Mouse (Mus musculus): ENCODE results near the gene Rapsn.

The Rapsn gene

DNA sequence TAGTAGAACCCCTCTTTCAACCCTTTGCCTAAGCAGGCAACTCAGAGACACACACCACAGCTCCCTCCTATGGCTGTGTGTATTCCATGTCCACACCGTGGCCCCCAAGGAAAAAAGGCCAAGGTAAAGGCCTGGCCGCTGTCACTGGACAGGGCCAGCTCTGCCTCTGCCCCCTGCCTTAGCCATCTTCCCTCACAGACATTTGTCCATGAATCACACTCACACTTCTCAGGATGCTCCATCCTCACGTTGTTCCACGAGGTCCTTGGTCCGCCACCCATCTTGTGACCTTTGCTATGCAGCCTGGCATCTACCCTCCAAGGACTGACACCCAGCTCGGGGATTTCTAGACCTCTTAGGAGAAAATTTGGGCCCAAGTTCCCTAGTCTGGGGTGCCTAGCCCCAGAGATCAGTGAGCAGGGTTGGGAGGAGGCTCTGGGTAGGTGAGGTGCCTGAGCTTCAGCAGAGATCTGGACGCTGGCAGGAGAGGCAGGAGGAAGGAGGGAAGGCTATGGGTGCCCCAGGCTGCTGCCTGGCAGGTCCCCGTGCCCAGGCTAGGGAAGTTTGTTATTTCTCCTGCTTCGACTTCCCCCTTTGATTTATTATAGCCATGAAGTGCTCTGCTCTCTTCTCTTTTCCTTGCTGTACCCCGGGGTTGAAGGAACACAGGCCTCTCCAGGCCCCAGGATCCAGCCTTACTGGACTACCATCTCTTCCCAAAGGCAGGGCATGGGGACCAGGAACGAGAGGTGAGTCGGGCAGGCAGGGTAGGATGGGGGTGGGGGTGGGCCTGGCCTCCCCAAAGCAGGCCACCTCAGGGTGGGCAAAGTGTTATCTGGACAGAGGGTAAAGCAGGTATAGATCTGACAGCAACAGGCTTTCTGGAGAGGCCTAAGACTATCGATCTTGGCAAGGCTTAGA, 46.6 kb downstream of the Rapsn start, which contains the start of gene Spi1:
TSS of gene Spi1 (plus strand) at position 616 of the 921 bp plus-strand sequence.
- H3K36me3 ChIP-seq (ENCODE audit: control insufficient read depth, insufficient read depth, low read length, poor library complexity, severe bottlenecking), result no peaks in the 10 kb centered on the region
- no peak for DNase-seq (ENCODE audit: low read depth, low spot score)
- H3K27me3 ChIP-seq (ENCODE audit: control insufficient read depth, insufficient read depth, low read length, poor library complexity, severe bottlenecking), result no peaks in the 10 kb centered on the region

DNA sequence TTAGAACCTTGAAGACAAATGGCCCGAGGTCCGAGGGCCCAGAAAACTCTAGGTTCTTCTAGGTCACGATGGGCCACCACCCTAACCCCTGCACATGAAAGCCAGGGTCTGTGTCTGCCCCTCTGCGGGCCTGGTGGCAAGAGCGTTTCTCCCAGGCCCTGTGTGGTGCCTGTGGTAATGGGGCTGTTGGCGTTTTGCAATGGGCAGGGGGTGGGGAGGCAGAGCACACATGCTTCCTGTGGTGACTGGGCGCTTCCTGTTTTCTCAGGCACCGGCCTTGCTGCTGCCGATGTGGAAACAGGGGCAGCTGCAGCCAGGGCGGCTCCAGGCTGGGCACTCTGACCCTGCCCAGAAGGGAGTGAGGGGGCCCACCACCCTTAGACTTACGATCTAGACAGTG, 47.4 kb downstream of the Rapsn start:
- Histone ChIP-seq H3K27me3 (ENCODE audit: control insufficient read depth, insufficient read depth, low read length, poor library complexity, severe bottlenecking) (no peaks in the 10 kb centered on the region), H3K36me3 (ENCODE audit: control insufficient read depth, insufficient read depth, low read length, poor library complexity, severe bottlenecking) (no peaks in the 10 kb centered on the region)
- DNase-seq (ENCODE audit: low read depth, low spot score), result peak; percentile 78

DNA sequence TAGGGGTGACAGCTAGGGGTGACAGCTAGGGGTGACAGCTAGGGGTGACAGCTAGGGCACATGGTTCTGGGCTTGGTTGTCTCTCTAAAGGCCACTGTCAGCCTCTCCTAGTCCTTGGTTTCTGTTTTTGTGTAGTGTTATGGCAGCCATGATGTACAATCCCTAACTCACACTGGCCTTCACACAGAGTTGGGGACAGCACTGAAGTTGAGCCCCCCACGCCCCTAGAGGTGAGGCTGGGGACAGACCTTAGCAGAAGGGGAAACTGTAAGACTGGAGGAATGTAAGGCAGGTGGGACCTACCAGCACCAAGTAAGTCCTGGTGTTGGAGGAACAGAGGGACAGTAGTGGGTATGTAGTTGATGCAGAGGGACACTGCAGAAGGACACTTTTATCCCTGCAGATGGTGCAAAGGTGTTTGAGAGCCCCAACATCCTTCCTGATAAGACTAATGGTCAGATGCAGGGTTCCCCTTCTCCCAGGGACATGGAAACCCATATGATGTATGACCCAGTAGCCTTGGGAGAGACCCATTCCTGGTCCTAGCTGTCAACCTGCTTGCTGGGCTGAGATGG, 48.0 kb downstream of the Rapsn start:
- Histone ChIP-seq H3K36me3 (ENCODE audit: control insufficient read depth, insufficient read depth, low read length, poor library complexity, severe bottlenecking) (no peaks in the 10 kb centered on the region), H3K27me3 (ENCODE audit: control insufficient read depth, insufficient read depth, low read length, poor library complexity, severe bottlenecking) (no peaks in the 10 kb centered on the region)
- peak; percentile 28 for DNase-seq (ENCODE audit: low read depth, low spot score)

DNA sequence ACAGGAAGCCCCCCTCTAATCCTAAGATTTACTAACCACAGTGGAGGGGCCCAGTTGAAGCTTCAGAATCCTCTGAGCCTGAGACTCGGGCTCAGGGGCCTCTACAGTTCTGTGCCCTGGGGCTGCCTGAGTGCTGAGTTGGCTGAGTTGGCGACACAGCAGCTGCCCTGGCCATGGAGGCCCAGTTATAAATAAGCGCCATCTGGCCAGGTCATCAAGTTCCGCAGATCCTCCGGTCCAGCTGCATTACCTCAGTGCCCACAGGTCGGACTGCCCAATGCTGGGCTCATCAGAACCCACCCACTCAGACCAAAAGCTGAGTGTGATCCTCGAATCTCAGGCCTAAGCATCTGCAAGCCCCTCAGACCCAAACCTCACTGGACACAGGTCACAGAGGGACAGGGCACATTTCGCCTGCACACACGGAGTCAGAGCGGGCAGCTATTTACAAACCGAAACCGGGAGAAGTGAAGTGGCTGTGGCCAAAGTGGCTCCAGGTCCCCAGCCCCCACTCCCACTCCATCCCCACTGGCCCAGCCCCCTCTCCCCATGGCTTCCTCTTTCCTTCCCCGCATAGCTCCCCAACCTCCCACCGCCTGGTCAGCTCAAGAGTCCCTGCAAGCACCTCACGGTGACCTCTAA, 48.9 kb downstream of the Rapsn start:
- Histone ChIP-seq H3K36me3 (ENCODE audit: control insufficient read depth, insufficient read depth, low read length, poor library complexity, severe bottlenecking) (no peaks in the 10 kb centered on the region), H3K27me3 (ENCODE audit: control insufficient read depth, insufficient read depth, low read length, poor library complexity, severe bottlenecking) (no peaks in the 10 kb centered on the region)
- DNase-seq (ENCODE audit: low read depth, low spot score), result no peak

GRCm38 (mm10) chr2:91085494-91086391, 50.3 kb downstream of the Rapsn start:
- DNase-seq (ENCODE audit: low read depth, low spot score), result no peak
- no peaks in the 10 kb centered on the region for H3K27me3 ChIP-seq (ENCODE audit: control insufficient read depth, insufficient read depth, low read length, poor library complexity, severe bottlenecking)
- no peaks in the 10 kb centered on the region for H3K36me3 ChIP-seq (ENCODE audit: control insufficient read depth, insufficient read depth, low read length, poor library complexity, severe bottlenecking)

DNA sequence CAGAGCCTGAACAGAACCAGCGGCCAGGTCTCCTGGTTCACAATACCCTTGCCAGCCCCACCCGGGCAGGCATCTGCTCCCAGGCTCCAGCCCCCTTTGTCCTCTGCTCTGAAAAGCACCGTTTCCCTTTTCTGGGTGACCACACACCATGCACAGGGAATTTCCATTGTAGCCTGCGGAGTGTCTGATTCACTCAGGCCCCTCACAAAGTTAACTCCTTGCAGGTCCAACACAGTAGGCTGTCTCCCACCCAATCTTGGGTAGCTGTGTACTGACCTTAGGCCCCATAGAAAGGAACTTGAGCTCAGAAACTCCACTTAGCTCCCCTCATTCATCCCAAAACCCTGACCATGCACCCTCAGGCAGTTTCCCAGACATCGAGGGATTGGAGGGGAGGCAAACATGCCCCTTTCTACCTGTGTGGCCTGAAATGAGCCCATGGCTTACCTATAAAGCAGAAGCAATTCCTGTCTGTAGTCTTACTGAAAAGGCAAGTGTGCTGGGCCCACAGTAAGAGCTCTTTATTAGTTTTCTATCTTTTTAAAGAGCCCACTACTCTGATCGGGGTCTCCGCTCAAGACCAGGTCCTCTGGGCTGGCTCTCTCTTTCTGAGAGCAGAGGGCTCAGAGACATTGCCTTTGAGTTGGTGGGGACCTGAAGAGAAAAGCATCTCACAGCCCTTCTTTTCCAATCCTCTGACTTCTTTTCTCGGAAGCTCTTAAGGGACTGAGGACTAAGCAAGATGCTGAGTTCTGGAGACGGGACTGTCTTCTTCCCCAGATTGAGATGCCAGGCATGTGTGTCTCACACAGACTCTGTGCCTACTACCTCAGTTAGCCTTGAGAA, 51.2 kb downstream of the Rapsn start:
- H3K27me3 ChIP-seq (ENCODE audit: control insufficient read depth, insufficient read depth, low read length, poor library complexity, severe bottlenecking), result no peaks in the 10 kb centered on the region
- no peaks in the 10 kb centered on the region for H3K36me3 ChIP-seq (ENCODE audit: control insufficient read depth, insufficient read depth, low read length, poor library complexity, severe bottlenecking)
- no peak for DNase-seq (ENCODE audit: low read depth, low spot score)

DNA sequence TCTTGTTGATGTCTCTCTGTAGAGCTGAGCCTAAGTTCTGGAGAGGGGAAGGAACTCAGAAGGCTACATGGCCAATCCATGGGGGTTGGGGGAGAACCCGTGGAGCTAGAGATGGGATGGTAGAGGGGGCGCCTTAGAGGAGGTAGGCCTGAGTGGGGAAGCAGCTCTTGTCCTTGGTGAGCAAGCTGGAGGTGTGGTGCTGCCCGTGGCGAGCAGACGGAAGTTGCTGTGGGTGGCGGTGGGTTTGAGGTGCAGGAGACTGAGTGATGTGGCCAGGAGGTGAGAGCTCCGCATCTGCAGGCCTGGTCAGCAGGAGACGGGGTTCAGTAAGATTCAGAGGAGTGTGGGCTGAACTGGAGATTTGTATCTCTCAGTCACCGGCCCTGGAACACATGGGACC, 52.0 kb downstream of the Rapsn start:
- H3K27me3 ChIP-seq (ENCODE audit: control insufficient read depth, insufficient read depth, low read length, poor library complexity, severe bottlenecking), result no peaks in the 10 kb centered on the region
- no peaks in the 10 kb centered on the region for H3K36me3 ChIP-seq (ENCODE audit: control insufficient read depth, insufficient read depth, low read length, poor library complexity, severe bottlenecking)
- DNase-seq (ENCODE audit: low read depth, low spot score), result no peak

- no peaks in the 10 kb centered on the region for H3K27me3 ChIP-seq (ENCODE audit: control insufficient read depth, insufficient read depth, low read length, poor library complexity, severe bottlenecking)
- no peaks in the 10 kb centered on the region for H3K36me3 ChIP-seq (ENCODE audit: control insufficient read depth, insufficient read depth, low read length, poor library complexity, severe bottlenecking)
- no peak for DNase-seq (ENCODE audit: low read depth, low spot score)
Measured at GRCm38 (mm10) chr2:91088987-91089386, 53.6 kb downstream of the Rapsn start.

- Histone ChIP-seq H3K36me3 (ENCODE audit: control insufficient read depth, insufficient read depth, low read length, poor library complexity, severe bottlenecking) (no peaks in the 10 kb centered on the region), H3K27me3 (ENCODE audit: control insufficient read depth, insufficient read depth, low read length, poor library complexity, severe bottlenecking) (no peaks in the 10 kb centered on the region)
- no peak for DNase-seq (ENCODE audit: low read depth, low spot score)
Measured at GRCm38 (mm10) chr2:91090208-91090607, 54.8 kb downstream of the Rapsn start.

GRCm38 (mm10) chr2:91090827-91091226, 55.4 kb downstream of the Rapsn start:
- no peaks in the 10 kb centered on the region for H3K27me3 ChIP-seq (ENCODE audit: control insufficient read depth, insufficient read depth, low read length, poor library complexity, severe bottlenecking)
- no peak for DNase-seq (ENCODE audit: low read depth, low spot score)
- no peaks in the 10 kb centered on the region for H3K36me3 ChIP-seq (ENCODE audit: control insufficient read depth, insufficient read depth, low read length, poor library complexity, severe bottlenecking)

Measured in splenic B cell, adult 2 months (primary cell).